Mouse (Mus musculus) heart, postnatal 0 days (tissue): ENCODE measurements around the gene Abat.

ENCODE experiments used
- CTCF ChIP-seq: IDR thresholded peaks from 2 replicates; pipeline ENCODE4 v1.5.1; 2016; ENCODE audit warnings: antibody characterized with exemption, control low read depth, low read depth
- EP300 ChIP-seq: IDR thresholded peaks from 2 replicates; pipeline ENCODE4 v1.6.1; 2016; ENCODE audit warnings: antibody characterized with exemption, low read depth

GRCm38 (mm10) chr16:8535411-8535810 lies 22.2 kb downstream of the Abat start:
- TF ChIP-seq CTCF (no peak), EP300 (no peak)
